Mouse (Mus musculus) gastrocnemius, postnatal 36 days (tissue): ENCODE measurements around the gene Cbfa2t3. TPM values are rescaled to one million over a fixed set of nuclear protein-coding genes. Genes with fewer than 3 reads are reported as not detected.

Experiments used
- DNase-seq, 2 experiments: peaks; one replicate each; pipeline ENCODE4 v3.0.0; 2022
- intact Hi-C: fragments of 180-260 bp; cut with DNase I; formaldehyde crosslinking; loops from one replicate; pipeline ENCODE4 v1.15.1; 2025
- total RNA-seq, 2 experiments: library from RNA; stranded (reverse); gene quantifications; 2 replicates each; pipeline ENCODE4 v1.2.3; 2021

The Cbfa2t3 gene
- total RNA-seq, 2 experiments from 2014 or later, result 17.0 to 18.7 TPM

DNA sequence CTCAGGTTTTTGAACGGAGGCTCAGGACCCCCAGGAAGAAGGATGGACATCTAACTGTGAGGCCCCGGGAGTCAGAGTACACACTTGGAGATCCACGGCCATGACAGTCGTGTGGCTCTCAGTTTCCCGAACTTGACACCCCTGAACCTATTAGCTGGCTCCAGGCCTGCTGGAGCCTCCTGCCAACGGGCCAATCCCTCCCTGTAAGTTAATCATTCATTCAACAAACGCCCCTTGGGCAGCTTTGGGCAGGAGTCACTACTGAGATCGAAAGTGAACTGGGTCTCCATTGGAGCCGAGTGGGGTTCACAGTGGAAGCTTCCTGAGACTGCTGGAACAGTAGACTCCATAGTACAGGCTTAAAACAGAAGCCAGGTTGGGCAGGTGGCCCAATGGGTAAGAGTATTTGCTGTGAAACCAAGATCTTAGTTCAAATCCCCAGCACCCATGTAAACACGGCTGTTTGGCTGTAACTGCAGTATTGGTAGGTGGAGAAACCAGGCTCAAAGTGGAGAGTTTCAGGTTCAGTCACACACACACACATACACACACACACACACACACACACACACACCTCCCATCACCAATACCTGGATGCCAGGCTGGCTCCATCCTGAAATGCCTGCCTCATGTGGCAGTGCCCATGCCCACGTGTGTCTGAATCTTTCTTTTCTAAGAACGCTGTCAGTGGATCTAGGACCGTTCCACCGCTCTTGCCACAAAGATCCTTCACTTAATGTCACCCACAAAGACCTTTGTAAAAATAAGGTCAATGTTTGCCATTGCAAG, 20.0 kb upstream of the Cbfa2t3 start:
- no peak for DNase-seq
- intact Hi-C loops, result no loop called here

DNA sequence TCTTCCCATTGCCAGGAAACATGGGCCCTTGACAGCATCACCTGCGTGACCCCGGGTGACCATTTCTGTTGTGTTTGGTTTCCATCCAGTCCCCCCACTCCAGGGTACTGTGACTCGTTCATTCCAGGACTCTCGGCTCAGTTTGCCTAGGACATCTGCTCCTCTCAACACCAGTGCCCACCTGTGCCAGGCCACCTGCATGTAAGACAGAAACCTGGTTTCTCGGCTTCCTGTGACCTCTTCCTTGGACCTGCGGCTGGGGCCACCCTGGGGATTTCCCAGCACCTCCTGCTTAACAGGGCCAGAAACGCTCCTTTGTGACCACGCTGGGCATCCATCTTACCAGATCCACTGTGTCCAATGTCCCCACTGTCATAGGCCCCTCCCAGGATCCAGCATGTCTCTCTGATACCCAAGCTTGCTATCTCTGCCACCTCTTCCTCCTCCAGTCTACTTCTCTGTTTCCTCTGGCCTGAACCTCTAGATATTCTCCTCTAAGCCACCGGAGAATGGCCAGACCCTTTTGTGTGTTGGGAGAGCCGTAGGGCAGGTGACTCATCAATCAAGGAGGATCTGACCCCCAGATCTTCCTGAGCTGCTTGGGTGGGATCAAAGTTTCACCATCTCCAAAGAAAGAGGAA, 19.1 kb upstream of the Cbfa2t3 start:
- intact Hi-C loops, result no loop called here
- DNase-seq, result no peak

DNA sequence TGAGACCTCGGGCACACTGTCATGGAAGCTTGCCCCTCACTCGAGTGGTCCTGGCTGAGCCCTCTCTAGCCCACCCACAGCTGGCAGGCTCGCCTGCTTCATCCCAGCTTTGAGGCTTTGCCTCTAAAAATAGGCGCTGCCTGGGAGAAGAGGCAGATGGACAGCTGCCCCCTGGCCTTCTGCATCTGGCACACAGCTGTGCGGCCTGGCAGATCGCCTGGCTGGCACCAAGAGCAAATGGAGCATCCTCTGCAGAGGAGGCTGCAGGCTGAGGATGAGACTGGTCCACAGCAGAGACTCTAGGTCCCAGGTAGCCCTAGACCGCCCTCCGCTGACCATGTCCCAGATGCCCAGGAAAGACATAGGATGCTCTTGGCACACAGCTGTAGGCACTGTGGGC, 17.7 kb upstream of the Cbfa2t3 start:
- intact Hi-C loops, result no loop called here
- no peak for DNase-seq

DNA sequence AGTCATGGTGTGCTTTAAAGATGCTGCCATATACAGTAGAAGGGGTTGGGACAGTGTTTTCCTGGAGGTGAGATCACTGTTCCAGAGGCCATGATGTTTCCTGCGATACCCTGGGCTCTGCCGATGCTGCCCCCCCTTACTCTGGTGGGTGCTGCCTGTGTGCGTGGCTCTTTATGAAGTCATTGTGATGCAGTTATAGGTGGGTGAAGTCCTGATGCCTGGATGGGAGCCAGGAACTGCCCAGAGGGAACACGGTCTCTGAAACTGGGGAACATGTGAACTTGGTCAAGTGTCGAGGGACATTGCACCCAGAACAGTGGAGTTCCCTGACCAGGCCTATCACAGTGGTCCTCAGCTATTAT, 14.2 kb upstream of the Cbfa2t3 start:
- no peak for DNase-seq
- intact Hi-C loops, result no loop called here

DNA sequence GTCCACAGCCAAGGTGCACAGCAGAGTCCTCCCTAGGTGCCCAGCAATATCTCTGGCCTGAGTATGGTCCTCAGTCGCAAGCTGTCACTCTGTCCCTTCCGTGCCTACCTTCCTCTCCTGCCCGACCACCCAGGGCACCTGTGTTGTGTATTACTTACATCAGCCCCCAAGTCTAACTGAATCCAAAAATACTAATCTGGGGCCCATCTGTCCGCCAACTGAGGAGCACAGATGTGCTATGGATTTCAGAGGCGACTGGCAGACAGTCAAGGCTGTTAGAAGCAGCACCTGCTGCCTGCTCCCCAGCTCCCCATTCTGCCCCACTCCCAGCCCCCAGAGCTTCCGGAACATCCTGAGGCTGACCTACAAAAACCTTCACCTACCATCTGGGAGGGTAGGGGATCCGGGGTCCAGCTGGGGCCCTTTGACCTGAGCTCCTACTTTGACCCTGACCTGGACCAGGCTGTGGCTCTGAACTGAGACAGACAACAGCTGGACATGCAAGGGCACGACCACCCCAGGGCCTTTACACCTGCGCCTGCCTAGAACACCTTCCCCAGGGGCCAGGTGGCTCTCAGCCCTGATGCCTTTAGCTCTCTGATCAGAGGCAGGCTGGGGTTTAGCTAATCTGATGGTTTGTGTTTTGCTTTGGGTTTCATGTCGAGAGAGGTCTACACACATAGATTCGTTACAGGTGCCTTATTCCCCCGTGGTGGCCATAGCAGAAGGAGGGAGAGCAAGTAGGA, 13.7 kb upstream of the Cbfa2t3 start:
- intact Hi-C loops, result no loop called here

DNA sequence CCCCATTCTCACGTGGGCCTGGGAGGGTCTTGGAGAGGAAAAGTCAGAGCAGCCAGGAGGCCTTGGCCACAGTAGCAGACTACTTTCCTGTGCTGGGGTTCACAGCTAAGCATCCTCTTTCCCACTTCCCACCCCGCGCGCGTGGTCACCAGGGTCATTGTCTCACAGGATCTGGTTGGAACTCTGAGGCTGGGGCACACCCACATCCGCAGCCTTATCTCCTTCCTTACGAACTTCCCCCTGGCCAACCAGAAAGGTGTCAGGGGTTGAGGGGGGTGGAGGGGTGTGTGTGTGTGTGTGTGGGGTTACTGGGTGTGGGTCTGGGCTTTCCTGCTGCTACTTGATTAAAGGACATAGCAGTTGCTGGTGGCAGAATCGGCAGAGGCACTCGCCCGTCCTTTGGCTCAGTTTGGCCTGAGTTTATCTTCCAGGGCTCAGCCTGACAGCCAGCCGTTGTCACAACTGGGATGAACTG, 13.0 kb upstream of the Cbfa2t3 start:
- DNase-seq, result peak in 1 of 2 experiments; percentile 19
- intact Hi-C loops, result no loop called here

More for the DNA sequence above, 13.7 kb upstream of the Cbfa2t3 start:
- no peak for DNase-seq

DNA sequence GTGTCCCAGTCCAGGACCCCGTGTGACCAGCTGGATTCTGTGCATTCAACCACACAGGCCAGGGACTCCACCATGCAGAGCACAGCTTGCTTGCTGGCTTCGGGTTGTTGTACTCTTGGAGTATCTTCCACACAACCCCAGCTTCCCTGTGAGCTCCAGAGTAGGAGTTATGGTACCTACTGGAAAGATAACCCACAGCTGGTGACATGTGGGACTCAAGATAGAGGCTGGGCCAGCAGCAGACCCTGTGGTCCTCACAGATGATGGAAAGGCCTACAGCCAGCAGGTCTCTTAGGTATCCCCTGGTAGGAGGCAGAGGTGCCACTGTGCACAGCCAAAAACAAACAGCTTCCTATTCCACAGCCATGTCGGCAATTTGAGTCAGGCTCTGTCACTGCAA, 12.6 kb upstream of the Cbfa2t3 start:
- intact Hi-C loops, result no loop called here
- no peak for DNase-seq

DNA sequence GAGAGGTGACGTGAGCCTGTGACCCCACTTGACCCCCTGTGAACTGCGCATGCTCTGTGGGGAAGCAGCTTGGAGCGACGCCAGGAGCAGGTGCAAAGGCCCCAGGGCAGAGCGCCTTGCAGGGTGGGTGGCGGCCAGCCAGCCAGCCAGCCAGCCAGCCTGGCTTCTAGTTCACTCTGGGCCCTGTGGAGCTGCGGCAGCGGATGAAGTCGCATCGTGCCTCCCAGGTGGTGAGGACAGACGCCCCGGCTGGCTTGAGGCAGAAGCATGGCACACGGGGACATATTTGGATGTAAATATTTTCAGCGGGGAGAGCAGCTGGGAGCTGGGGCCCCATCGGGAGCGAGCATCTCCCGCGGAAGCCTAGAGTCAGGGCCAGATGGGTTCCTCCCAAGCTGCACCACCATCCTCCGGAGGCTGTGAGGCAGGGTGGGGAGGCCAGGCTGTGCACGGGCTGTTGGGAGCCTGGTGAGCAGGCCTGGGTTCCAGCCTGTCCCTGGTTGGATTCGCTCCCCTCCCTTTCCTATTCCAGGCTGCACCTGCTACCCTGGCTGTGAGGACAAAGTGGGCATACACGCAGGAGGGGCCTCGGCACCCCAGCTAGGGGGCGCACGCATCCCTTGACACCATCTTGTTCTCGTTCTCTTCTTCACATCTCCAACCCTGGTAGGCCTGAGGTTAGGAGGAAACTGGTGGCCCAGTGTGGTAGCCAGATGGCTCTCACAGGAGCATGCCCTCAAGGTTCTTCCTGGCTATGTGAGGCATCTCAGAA, 10.6 kb upstream of the Cbfa2t3 start:
- no peak for DNase-seq
- intact Hi-C loops, result no loop called here

DNA sequence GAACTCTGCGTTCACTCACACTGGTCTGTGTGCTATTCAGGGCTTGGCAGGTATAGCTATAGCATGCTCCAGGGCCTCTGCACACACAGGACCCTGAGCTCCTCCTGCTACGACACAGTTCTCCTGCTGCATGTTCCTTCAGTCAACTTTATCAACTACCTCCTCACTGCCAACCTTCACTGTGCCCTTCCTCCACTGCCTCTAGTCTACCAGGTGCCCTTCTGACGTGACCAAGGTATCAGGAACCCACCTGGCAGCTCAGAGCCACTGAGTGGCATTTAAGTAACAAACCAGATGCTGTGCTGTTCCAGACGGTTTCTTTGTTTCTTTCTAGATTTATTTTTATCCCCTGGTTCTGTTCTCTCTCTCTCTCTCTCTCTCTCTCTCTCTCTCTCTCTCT, 8.3 kb upstream of the Cbfa2t3 start:
- DNase-seq, result no peak
- intact Hi-C loops, result no loop called here

DNA sequence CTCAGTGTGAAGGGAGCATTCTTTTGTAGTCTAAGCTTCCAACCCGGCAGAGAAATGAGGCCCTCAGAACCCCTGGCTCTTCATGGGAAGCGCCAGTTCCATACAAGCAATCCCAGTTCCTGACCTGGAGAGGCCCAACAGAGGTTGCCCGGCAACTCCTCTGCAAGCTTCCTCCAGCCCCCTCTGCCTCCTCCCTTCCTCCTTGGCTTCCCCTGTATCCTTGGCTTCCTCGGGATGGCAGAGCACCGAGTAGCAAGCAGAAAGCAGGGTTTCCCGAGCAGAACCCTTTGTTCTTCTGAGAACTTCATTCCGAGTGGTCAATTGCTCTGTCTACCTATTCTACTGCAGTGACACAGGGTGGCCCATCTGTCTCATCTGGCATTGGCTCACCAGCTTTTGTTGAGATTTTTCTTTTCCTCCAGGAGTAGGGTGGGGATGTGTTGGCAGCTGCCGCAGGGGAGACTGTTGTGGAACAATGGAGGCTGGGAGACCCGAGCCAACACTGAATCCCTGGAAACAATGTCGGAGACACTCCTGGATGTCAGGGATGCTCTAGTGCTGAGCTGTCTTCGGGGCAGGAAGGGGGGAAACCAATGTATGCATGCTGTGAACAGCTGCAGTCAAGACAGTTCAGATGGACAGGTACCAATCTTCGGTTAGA, 7.1 kb upstream of the Cbfa2t3 start:
- no peak for DNase-seq
- intact Hi-C loops, result no loop called here

DNA sequence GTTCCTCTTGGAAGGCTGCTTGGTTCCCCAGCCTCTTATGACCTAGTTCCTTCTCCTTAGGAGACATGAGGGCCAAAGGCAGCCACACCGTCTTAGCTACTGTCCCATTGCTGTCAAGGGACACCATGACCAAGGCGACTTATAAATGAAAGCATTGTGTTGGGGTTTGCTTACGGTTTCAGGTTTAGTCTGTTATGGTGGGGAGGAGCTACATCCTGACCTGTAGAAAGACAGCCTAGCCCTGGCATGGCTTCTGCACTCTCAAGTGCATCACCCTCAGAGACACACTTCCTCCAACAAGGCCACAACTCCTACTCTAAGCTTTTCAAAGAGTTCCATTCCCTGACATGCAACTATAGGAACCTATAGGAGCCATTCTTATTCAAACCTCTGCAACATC, 5.7 kb upstream of the Cbfa2t3 start:
- intact Hi-C loops, result no loop called here
- no peak for DNase-seq

DNA sequence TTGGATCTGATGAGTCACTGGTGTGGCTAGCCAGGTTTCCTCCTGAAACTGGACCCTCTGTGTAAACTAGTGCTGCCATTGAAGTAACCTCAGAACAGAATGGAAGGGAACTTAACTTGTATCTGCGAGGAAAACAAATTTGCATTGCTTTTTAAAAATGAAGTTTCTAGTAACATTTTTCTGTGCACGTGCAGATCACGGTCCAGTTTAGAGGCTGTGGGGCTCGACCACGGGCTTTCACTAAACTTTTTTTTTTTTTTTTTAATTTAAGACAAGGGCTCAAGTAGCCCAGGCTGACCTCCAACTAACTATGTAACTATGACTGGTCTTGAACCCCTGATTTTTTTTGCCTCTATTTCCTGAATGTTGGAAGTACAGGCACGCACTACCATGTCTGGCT, 4.0 kb upstream of the Cbfa2t3 start:
- intact Hi-C loops, result no loop called here

DNA sequence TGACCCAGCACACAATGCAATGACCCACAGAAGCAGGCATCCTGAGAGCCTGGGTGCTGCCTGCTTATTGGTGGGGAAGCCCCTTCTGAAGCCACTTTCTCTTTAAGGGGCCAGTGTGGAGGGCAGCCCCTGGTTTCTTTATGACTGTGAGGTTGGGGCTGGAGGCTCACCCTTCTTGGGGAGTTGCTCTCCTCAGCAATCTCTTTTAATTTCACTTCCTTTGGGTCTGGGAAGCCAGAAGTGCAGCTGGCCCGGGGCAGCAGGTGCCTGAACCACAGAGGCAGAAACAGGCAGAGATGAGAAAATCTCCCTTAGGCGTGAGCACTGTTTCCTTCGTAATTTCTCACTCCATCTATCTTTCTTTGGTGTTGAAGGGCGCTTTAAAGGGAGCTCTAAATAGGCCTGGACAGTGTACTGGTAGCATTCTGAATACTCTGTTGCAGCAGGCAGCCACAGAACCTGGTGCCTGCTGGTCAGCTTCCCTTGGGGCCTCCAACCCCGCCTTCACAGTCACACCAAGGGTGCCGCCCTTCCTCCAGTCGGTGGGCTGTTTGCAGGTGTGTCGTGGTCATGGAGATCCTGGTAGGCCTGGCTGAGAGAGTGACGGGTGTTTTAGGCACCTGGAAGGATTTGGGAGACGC, 3.5 kb upstream of the Cbfa2t3 start:
- intact Hi-C loops, result no loop called here
- no peak for DNase-seq

More for the DNA sequence above, 4.0 kb upstream of the Cbfa2t3 start:
- DNase-seq, result no peak

DNA sequence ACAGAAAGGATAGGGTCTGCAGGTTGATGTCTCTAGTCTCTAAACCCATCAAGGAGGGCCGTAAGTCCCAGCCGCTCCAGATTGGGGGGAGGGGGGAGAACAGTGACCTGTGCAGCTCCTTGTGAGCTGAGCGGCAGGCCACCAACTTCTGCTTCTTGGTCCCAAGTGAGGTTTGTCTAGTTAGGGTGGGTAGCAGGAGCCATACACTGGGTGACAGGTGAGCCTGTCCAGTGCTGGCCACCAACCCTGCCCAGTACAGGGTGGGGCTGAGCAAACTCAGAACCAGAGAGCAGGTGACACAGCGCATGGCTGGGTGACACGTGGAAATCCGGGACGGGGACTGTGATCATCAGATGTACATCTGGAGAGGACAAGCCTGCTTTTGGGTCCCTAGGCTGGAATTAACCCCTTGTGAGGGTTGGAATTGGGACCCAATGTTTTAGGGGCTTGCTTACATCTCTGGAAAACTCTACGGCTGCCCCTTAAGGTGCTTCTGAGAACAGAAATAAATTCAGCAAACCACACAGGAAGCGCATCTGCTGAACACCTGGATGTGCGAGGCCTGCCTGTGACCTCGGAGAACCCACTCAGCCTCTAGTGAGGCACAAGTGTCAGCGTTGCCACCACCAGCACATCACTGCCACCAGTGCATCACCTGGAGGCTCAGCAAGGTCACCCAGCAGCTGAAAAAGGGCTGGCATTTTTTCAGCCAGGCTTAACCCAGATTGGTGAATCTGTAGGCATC, 2.7 kb upstream of the Cbfa2t3 start:
- DNase-seq, result no peak
- intact Hi-C loops, result no loop called here

DNA sequence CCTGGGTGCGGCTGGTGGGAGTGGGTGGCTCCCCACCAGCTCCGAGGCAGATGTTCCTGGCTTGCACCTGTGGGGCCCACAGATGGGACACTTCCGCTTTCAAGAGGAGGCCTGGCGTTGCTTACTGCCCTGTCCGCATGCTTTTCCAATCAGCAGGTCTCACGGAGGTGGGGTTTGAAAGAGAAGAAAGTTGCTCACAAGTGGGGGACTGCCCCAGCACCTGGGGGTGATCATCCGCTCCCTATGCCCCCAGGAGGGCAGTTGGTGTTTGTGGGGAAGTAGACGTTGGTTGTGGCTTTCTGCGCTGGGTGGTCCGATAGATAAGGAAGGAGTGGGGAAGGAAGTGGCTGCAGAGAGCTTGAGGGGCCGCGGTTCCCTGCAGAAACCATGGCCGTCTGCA, 1.7 kb upstream of the Cbfa2t3 start:
- no peak for DNase-seq
- intact Hi-C loops, result no loop called here

DNA sequence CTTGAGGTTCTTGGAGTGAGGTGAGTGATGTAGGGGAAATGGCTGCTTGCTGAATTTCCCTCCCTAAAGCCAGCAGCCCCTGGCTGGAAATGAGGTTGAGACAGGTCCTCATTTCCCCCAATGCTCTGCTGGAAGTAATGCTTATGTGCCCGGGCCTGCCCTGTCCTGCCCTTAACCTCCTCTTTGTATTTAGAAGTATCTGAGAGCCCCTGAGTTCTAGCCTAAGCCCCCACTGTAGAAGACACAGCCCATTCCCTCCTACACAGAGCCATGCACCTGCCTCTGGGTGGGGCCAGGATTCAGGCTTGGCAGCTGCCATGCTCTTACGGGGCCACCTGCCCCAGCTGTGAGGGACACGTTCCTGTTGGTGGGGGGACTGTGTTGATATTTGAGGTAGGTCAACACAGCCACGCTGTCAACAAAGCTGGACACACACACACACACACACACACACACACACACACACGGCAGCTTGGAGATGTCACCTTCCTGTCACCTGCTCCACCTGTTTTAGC, 598 bp downstream of the Cbfa2t3 start:
- intact Hi-C loops, result no loop called here
- DNase-seq, result no peak

DNA sequence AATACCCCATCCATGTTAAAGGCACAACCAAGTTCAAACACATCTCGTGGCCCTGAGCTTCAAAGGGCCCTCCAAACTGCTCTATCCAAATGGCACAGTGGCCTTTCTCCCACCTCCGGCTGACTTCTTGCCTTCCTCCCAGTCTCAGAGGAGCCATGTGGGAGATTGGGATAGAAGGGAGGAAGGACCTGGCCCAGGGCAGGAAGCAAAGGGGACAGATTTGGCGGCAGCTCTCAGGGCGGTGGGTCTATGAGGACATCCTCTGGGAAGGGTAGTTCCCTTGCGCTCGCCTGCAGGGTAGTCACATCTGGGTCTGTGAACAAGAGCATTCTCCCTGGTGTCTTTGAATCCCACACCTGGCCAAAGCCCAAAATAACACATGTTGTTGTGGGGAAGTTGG, 1.3 kb downstream of the Cbfa2t3 start:
- intact Hi-C loops, result no loop called here
- no peak for DNase-seq

DNA sequence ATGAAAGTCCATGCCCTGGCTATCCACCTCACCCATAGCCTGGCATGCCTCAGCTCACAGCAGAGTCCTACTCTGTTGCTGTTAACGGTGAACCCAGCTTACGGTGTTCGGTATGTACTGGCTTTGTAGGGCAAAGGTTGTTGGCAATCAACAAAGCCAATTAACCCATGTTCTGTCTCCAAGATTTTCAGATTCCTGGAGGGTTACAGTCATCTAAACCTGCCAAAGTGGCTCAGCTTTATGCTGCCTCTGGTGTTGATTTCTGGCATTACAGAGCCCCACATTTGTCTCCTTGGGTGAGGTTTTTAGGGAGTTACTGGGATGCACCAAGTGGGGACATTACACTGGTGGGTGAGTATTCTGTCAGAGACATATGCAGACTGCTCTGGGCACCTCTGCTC, 1.7 kb downstream of the Cbfa2t3 start:
- intact Hi-C loops, result no loop called here
- no peak for DNase-seq
